Mouse (Mus musculus) cerebellum, adult 11 months (tissue): Measurements from ENCODE around the gene Tifa.

ENCODE experiments used
- DNase-seq: peaks from one replicate; pipeline ENCODE4 v3.0.0; 2022

Gene Tifa

DNA sequence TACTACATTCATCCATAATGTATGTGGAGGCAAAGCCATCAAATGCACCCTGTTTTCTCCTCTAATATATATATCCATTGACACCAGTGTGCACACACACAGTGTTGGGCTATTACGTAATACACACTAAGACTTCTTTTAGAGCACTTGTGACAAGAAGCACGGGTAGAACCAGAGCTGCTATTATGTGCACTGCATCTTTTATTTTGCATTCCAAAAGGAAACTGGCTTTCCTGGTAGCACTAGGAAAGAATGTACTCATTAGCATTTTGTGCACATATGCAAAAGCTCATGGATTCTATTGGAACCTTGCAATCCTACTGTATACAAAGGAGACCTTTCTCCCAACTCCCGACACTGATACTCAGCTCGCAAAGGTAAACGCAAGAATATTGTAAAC is 79.3 kb downstream of the Tifa start:
- no peak for DNase-seq

DNA sequence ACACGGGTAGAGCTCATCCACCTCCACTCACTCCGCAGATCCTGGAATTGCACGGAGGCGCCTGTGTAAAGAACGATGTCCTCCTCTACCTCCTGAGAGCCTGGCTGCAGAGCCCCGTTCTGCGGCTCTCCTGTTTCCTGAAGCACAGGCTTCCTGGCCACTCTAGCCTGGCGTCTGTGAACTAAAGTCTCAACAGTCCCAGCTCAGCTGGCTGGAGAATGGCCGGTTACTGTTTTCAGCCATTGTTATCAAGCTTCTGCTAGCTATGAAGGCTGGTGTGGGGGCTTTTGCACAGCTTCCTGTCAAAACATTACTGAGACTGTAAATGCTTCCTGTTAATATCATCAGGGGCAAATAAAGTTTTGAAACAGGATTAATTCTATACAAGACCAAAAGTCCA is 82.0 kb downstream of the Tifa start:
- no peak for DNase-seq

DNA sequence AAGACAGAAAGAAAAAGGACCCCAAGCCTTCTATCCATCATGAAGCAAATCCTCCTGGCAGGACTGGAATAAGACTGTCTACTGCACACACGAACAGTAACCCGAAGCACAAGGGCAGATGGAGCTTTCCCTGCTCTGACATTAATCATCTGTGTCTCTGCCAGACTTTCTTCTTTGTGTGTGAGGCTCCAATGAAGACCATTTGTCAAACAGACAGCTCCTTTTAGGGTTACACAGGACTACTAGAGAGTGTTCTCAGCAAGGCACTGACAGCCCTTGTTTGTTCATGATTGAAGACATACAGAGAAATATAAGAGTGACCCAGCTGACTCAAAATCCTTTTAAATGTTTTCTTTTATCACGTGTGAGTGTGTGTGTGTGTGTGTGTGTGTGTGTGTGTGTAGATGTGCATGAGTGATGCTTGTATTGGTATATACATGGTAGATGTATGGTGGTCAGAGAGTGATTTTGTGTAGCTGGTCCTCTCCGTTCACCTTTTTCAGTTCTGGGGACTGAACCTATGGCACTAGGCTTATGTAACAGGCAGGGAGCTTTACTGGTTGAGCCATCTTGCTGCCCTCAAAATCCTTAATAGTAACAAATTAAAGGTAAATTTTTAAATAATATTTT is 84.8 kb downstream of the Tifa start:
- DNase-seq: no peak

DNA sequence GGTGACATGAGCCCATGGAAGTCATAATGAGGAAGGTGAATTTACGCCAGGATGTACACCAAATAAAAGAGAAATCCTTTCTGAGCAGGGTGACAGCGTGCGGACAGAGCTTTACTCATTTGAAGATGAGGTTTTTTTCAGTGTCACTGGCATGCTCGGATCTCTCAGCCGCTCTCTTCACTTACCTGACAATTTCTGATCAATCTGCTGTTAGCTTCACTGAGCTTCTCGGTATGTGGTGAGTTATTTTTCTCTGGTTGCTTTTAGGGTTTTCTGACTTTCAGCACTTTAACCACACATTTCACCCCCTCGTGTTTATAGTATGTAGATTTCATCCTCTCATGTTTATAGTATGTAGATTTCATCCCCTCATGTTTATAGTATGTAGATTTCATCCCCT is 85.5 kb downstream of the Tifa start:
- DNase-seq: no peak

DNA sequence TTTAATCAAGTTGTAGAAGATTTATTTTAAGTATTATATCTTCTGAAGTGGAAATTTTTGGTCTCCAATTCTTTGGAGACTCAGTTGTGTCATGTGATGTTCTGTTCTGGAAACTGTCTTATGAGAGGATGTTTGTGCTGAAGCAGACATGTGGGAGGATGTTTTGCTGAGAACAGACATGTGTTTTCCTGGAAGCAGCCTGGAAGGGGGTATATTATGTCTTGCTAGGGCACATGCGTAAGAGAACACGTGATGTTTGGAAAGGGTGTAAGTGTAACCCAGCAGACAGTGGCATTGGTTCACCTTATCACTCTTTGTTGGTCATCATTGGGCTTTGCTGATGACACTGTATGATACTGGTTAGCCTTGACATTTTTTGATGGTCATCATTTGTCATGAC is 85.9 kb downstream of the Tifa start:
- DNase-seq: no peak

DNA sequence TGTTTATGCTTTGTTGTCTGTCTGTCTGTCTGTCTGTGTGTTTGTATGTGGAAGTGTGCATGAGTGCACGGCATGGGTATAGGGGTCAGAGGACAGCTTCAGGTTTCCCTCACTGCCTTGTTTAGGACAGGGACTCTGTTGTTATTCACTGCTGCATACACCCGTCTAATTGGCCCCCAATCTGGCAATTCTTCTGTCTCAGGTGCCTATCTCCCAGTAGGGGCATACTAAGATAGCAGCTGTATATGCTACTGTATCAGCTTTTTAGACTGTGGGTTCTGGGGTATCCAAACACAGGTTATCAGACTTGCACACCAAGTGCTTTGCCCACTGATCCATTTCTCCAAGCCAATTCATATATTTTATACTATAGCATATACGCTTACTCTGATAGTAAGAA is 90.4 kb downstream of the Tifa start:
- no peak for DNase-seq

DNA sequence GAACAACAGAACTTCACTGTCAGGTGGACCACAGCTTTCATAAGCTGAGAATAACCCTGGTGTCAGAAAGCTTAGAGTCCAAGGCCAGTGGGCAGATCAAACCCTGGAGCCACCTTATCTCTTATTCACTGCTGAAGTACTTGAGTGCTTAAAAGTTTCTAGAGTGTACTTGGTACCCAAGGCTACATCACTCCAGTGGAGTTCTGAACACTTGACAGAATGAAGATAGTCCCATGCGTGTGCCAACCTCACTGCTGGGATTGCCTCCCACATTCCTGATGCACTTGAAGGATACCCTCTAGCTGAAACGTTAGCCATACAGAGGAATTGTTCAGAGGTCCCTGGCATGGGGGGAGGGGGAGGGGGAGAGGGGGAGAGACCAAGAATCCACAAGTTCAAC is 92.1 kb downstream of the Tifa start:
- no peak for DNase-seq
